8 mouse cellular contexts compared by ENCODE assay signal in the genomic region with DNA sequence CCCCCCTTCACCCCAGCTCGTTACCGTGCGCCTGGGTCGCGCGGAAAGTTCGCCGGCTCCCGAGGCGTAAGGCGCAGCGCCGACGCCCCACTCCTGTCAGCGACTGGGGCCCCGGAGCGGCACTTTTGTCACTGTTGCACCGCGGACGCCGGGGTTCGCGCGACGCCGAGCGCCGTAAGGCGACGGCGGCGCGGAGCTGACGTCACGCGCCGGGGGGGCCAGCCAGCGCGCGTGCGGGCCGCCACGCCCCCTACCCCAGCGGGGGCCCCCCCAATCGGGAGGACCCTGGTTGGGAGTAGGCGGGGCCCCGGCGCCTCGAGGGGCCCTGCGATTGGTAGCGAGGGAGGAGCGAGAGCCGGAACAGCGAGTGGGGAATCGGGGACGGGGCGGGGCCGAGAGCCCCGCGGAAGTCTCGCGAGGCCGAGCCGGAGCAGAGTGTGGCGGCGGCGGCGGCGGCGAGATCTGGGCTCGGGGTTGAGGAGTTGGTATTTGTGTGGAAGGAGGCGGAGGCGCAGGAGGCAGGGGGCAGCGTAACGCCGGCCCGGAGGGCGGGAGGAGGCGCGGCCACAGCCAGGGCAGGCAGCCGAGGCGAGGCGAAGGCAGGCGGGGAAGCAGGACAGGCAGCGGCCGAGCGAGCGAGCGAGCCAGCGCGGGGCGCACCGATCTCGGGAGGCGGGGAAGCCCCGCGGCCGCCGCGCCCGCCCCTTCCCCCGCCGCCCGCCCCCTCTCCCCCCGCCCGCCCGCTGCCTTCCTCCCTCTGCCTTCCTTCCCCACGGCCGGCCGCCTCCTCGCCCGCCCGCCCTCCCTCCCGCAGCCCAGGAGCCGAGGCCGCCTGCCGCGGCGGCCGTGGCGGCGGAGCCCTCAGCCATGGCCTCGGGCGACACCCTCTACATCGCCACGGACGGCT. TPM values are rescaled to one million over a fixed set of nuclear protein-coding genes. Genes with fewer than 3 reads are reported as not detected.
DNase-seq lines count a peak whose midpoint lies in the region; ATAC-seq and TF ChIP-seq lines count a peak whose summit lies in the region.

A gene (plus strand): TSS at position 428 of the 907 bp plus-strand sequence.

- H3K4me3 ChIP-seq in ES-E14 (ENCODE audit: insufficient read depth in 1 of 2, low read depth in 1 of 2, low read length in 2 of 2, poor library complexity in 1 of 2, severe bottlenecking in 1 of 2), result peak within 1 kb of the TSS; percentile 98
- H3K4me3 ChIP-seq in forebrain, embryonic 15.5 days, result peak within 1 kb of the TSS; percentile 97
- peak within 1 kb of the TSS; percentile 100 for H3K4me3 ChIP-seq in lung, adult 2 months (replicated peaks; ENCODE audit: extremely low read depth, low read depth, low read length)

- TF ChIP-seq CTCF in lung, adult 2 months (IDR thresholded peaks at IDR 0.05; ENCODE audit: insufficient read depth, low read length), result no peak

- peak within 1 kb of the TSS; percentile 99 for H3K27ac ChIP-seq in ES-E14 (ENCODE audit: insufficient read depth, low read depth, low read length, poor library complexity, severe bottlenecking)
- H3K27ac ChIP-seq in forebrain, embryonic 15.5 days (replicated peaks), result peak within 1 kb of the TSS; percentile 99

- H3K27me3 ChIP-seq in forebrain, embryonic 15.5 days, result no peaks in the 10 kb centered on the region

- under 1% methylated on average over 94 of the region's 127 CpGs for WGBS in forebrain, embryonic 15.5 days
- WGBS in lung, adult 2 months, result 1% methylated on average over 100 of the region's 127 CpGs

- intact Hi-C loops in heart, postnatal 25 days (cut with DNase I), result no loop called here

- H3K4me1 ChIP-seq in ES-E14 (ENCODE audit: control insufficient read depth in 2 of 2, insufficient read depth in 2 of 2, low read length in 2 of 2, poor library complexity in 1 of 2), result peaks cover 4% of the 10 kb centered on the region in 2 experiments; a peak in 3 of 4 replicates
- peaks cover 45% of the 10 kb centered on the region for H3K4me1 ChIP-seq in forebrain, embryonic 15.5 days
- peaks cover 8% of the 10 kb centered on the region for H3K4me1 ChIP-seq in lung, adult 2 months (ENCODE audit: control insufficient read depth, insufficient read depth, low read length)

- H3K36me3 ChIP-seq in ES-E14 (ENCODE audit: control insufficient read depth, insufficient read depth, low read length, poor library complexity, severe bottlenecking), result peaks cover 7% of the 10 kb centered on the region
- no peaks in the 10 kb centered on the region for H3K36me3 ChIP-seq in forebrain, embryonic 15.5 days

- ATAC-seq in forebrain, embryonic 15.5 days (replicated peaks), result peak; percentile 94
- ATAC-seq in neutrophil, adult 5-6 weeks (ENCODE audit: extremely low read depth, insufficient number of reproducible peaks, low FRiP score, poor library complexity, severe bottlenecking), result peak; percentile 92

- TF ChIP-seq POLR2A in lung, adult 2 months (IDR thresholded peaks at IDR 0.05; ENCODE audit: borderline replicate concordance, extremely low read depth, low read depth, low read length), result peak; percentile 78; the same call in 1 of the 2 replicates

- in situ Hi-C loops in ES-E14 (cut with MboI; ENCODE audit: low sequenced_read_pairs in 2 of 2, unreplicated experiment in 2 of 2), result no loop called here

- peak within 1 kb of the TSS; percentile 100 for H3K9ac ChIP-seq in ES-E14 (ENCODE audit: insufficient read depth, low read depth, low read length, poor library complexity, severe bottlenecking)
- peak within 1 kb of the TSS; percentile 91 for H3K9ac ChIP-seq in forebrain, embryonic 15.5 days (replicated peaks)

- peak; percentile 95 for DNase-seq in ES-E14 (ENCODE audit: low read depth, low spot score)
- peak; percentile 99 for DNase-seq in cerebellum, adult 11-12 months
- peak; percentile 98 for DNase-seq in heart, postnatal 25 days (ENCODE audit: low spot score)
- DNase-seq in layer of hippocampus, adult 18-20 months (ENCODE audit: low spot score in 2 of 2), result peak; percentile 98
- DNase-seq in lung, adult 2 months, result peak; percentile 98
- DNase-seq in thymus, adult 18-20 months, result peak; percentile 98

- H3K4me2 ChIP-seq in forebrain, embryonic 15.5 days (replicated peaks), result peak within 1 kb of the TSS; percentile 57

- H3K9me3 ChIP-seq in ES-E14 (ENCODE audit: control insufficient read depth, insufficient read depth, low read depth, low read length), result no peaks in the 10 kb centered on the region
- no peaks in the 10 kb centered on the region for H3K9me3 ChIP-seq in forebrain, embryonic 15.5 days

TF ChIP-seq in ES-E14, 5 proteins besides CTCF, POLR2A, EP300 and RAD21:
- no peak for TF ChIP-seq MAFK (IDR thresholded peaks at IDR 0.05; ENCODE audit: insufficient read depth, low read depth, low read length)
- peak; percentile 88 for TF ChIP-seq CHD2 (IDR thresholded peaks at IDR 0.05; ENCODE audit: low read depth, low read length)

RNA-seq across cellular contexts. Expression of the gene that starts here (rescaled TPM):
- 40.5 and 42.2 TPM in 2 replicates for total RNA-seq in ES-E14 (2012; rRNA removed)
- 17.2 and 18.7 TPM in 2 replicates for polyA plus RNA-seq in forebrain, embryonic 15.5 days (2015; fragmentation: Nextera tagmentation; extraction: Ambion mirVana)
- total RNA-seq in heart, postnatal 25 days (2021), result 10 to 100 TPM; 28.3 to 38.9 TPM
- 10 to 100 TPM; 54.7 to 55.3 TPM for total RNA-seq in layer of hippocampus, adult 18-20 months (2021)
- polyA plus RNA-seq in lung, adult 2 months (2012; rRNA removed), result 19.3 and 22.0 TPM in 2 replicates
- total RNA-seq in neutrophil, adult 5-6 weeks (2017), result 67.2 and 70.1 TPM in 2 replicates

Comparison
In these comparisons a context has a peak if more than half of its experiments do, and no peak if none do; other contexts are left out.
1. Peak in every context shown above with its lines: DNase-seq, ATAC-seq, H3K4me3 ChIP-seq and H3K27ac ChIP-seq.